Mouse (Mus musculus): Measurements from ENCODE around the gene Ccdc121. TPM values are rescaled to one million over a fixed set of nuclear protein-coding genes. Genes with fewer than 3 reads are reported as not detected.
"Not testable (repeated sequence)": the region's sequence is repeated elsewhere in the genome, so short reads cannot be mapped to it uniquely, and the experiment has no call there.

Ccdc121 gene
- polyA plus RNA-seq, 1 experiment from 2014 or later = 0.34 TPM

DNA sequence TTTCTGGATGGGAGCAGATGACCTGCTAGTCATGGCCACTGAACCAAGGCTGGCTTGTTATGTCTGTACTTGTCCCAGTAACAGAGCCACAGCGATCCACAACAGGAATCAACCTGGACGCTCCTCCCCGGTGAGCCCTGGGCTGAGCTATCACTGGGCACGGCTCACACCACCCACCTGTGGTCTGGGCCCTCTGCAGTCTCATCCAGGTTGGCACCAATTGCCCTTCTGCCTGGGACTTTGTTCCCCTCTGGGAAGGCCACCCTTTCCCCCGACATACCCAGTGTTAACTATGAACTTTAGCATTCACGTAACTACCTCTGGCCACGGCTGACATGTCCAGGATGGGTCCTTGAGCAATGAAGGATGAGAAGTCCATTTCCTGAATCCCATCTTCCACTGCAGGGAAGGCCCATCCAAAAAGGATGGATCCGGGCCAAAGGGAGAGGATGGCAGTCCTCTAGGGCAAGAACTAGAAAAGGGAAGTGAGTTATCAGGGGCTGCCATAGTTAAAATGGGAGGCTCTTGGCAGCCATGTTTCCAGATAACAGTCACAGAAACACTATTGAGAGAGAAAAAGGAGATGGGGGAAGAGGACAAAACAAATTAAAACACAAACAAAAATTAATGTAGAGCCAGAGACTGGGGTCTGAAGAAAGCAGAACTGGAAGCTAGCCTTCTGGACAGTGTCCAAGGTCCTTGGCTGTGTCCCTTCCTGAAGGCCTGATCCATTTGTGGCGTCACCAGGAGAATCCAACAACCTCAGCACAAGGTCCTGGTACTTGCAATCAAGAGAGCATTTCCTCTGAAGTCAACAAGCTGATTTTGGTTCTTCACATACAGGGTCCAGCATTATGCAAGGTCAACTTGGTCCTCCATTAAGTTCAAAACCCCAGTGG is 26.6 kb upstream of the Ccdc121 start:
- no peak for ATAC-seq (replicated peaks; ENCODE audit: insufficient number of reproducible peaks, insufficient read depth, low FRiP score, low read depth)
- Histone ChIP-seq H3K4me1 (replicated peaks) (peaks cover 14% of the 10 kb centered on the region), H3K27ac (no peak overlapping the region), H3K27me3 (no peaks in the 10 kb centered on the region), H3K4me3 (no peak overlapping the region), H3K9me3 (replicated peaks) (no peaks in the 10 kb centered on the region), H3K36me3 (no peaks in the 10 kb centered on the region), H3K9ac (no peak overlapping the region), H3K4me2 (no peak overlapping the region)
- 85% methylated on average over 9 of the region's 9 CpGs for WGBS

DNA sequence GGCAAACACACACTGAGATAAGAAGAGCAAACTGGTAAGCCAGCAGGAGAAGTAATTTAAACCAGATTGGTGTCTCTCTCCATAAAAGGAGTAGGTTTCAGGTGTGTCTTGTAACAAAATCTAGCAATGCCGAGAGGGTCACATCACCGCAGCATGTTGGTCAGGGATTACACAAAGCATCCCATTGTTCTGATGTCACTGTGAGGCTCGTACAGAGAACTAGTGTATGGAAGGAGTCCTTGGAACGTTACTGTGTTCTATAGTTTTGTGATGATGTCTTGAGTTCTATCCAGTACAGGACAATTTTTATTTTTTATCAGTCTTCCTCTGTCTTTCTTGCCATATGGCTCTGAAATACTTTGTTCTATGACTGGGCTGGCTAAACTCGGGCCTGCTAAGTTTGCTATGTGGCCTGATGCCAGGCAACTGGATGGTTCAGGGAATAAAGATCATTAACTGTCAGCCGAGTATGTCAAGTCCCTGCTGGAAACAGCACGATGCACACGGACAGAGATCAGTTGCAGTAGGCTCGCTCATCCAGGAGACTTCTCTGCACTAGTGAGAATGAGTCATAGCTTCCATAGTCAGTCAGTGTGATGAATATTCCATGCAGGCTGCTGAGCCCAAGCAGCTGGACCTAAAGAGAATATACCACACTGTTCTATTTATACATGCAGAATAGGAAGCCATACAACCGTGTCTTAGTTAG is 24.1 kb upstream of the Ccdc121 start:
- Histone ChIP-seq H3K4me1 (replicated peaks) (peaks cover 13% of the 10 kb centered on the region), H3K27ac (no peak overlapping the region), H3K4me2 (no peak overlapping the region), H3K9ac (no peak overlapping the region), H3K27me3 (no peaks in the 10 kb centered on the region), H3K9me3 (replicated peaks) (no peaks in the 10 kb centered on the region), H3K36me3 (no peaks in the 10 kb centered on the region), H3K4me3 (no peak overlapping the region)
- 37% methylated on average over 10 of the region's 10 CpGs for WGBS
- ATAC-seq (replicated peaks; ENCODE audit: insufficient number of reproducible peaks, insufficient read depth, low FRiP score, low read depth) = 0 out of 2 replicates have a peak, but pooled peaks have one; percentile 43

DNA sequence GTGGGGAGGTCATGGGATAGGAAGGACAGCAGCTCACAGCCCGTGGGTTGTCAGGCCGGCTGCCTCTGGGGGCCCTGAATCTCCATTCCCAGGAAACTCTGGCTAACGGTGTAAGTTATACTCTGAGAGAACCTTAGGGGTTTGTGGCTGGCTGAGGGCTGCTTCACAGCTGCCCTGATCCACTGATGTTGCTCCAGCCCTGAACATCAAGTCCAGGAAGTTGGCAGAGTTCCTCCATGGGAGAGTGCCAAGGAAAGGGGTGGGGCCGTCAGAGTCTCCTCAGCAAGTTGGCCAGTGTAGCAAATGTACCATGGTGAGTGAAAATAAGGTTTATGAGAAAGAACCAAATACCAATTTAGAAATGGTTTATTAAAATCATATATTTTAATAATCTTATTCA is 18.1 kb upstream of the Ccdc121 start:
- H3K27ac ChIP-seq = 0 out of 2 replicates have a peak overlapping the region, but pooled peaks have one; percentile 46
- no peaks in the 10 kb centered on the region for H3K36me3 ChIP-seq
- WGBS = 42% methylated on average over 4 of the region's 4 CpGs
- peaks cover 7% of the 10 kb centered on the region for H3K4me1 ChIP-seq (replicated peaks)
- H3K9me3 ChIP-seq (replicated peaks) = no peaks in the 10 kb centered on the region
- ATAC-seq (replicated peaks; ENCODE audit: insufficient number of reproducible peaks, insufficient read depth, low FRiP score, low read depth) = peak; percentile 53
- H3K27me3 ChIP-seq = no peaks in the 10 kb centered on the region
- no peak overlapping the region for H3K4me3 ChIP-seq
- no peak overlapping the region for H3K4me2 ChIP-seq
- H3K9ac ChIP-seq = no peak overlapping the region

- H3K4me1 ChIP-seq (replicated peaks) = peaks cover 4% of the 10 kb centered on the region
- H3K4me2 ChIP-seq = no peak overlapping the region
- no peaks in the 10 kb centered on the region for H3K27me3 ChIP-seq
- no peaks in the 10 kb centered on the region for H3K36me3 ChIP-seq
- ATAC-seq (replicated peaks; ENCODE audit: insufficient number of reproducible peaks, insufficient read depth, low FRiP score, low read depth) = no peak
- no peaks in the 10 kb centered on the region for H3K9me3 ChIP-seq (replicated peaks)
- no peak overlapping the region for H3K27ac ChIP-seq
- 60% methylated on average over 5 of the region's 5 CpGs for WGBS
- no peak overlapping the region for H3K4me3 ChIP-seq
- H3K9ac ChIP-seq = no peak overlapping the region
Observed at GRCm38 (mm10) chr1:181525996-181526395, 14.7 kb upstream of the Ccdc121 start.

- Histone ChIP-seq H3K27ac (no peak overlapping the region), H3K4me2 (no peak overlapping the region), H3K9ac (no peak overlapping the region), H3K36me3 (no peaks in the 10 kb centered on the region), H3K4me3 (no peak overlapping the region), H3K9me3 (replicated peaks) (no peaks in the 10 kb centered on the region), H3K27me3 (no peaks in the 10 kb centered on the region), H3K4me1 (replicated peaks) (no peaks in the 10 kb centered on the region)
- WGBS = 59% methylated on average over 5 of the region's 5 CpGs
- ATAC-seq (replicated peaks; ENCODE audit: insufficient number of reproducible peaks, insufficient read depth, low FRiP score, low read depth) = no peak
Observed at GRCm38 (mm10) chr1:181523831-181524230, 12.6 kb upstream of the Ccdc121 start.

GRCm38 (mm10) chr1:181521401-181522091 is 10.3 kb upstream of the Ccdc121 start:
- Histone ChIP-seq H3K4me1 (replicated peaks) (no peaks in the 10 kb centered on the region), H3K9me3 (replicated peaks) (no peaks in the 10 kb centered on the region), H3K4me2 (no peak overlapping the region), H3K27ac (no peak overlapping the region), H3K9ac (no peak overlapping the region), H3K27me3 (no peaks in the 10 kb centered on the region), H3K4me3 (no peak overlapping the region), H3K36me3 (no peaks in the 10 kb centered on the region)
- 69% methylated on average over 11 of the region's 11 CpGs for WGBS
- ATAC-seq (replicated peaks; ENCODE audit: insufficient number of reproducible peaks, insufficient read depth, low FRiP score, low read depth) = no peak

GRCm38 (mm10) chr1:181519137-181519536 is 7.9 kb upstream of the Ccdc121 start:
- Histone ChIP-seq H3K4me3 (no peak overlapping the region), H3K27me3 (no peaks in the 10 kb centered on the region), H3K9me3 (replicated peaks) (no peaks in the 10 kb centered on the region), H3K27ac (no peak overlapping the region), H3K9ac (no peak overlapping the region), H3K4me2 (no peak overlapping the region), H3K36me3 (no peaks in the 10 kb centered on the region), H3K4me1 (replicated peaks) (no peaks in the 10 kb centered on the region)
- no peak for ATAC-seq (replicated peaks; ENCODE audit: insufficient number of reproducible peaks, insufficient read depth, low FRiP score, low read depth)
- 76% methylated on average over 4 of the region's 4 CpGs for WGBS

DNA sequence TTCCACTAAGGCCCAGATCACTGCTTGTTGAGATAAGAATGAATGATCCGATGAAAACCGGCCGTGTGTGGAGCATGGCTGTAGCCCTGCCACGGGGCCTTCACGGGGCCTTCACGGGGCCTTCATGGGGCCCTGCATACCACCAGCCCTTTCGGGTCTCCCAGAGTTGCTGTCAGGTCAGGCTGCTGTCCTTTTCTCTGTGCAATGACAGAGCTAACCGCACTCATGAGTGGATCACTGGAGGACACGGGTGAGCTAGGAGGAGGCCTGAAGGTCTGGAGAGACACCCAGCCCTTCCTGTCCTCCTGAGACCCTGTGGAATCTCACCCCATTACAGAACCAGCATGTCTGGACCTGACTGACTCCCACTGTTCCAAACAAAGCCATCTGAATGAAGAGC is 6.8 kb upstream of the Ccdc121 start:
- Histone ChIP-seq H3K4me2 (no peak overlapping the region), H3K9ac (no peak overlapping the region), H3K9me3 (replicated peaks) (no peaks in the 10 kb centered on the region), H3K27ac (no peak overlapping the region), H3K36me3 (no peaks in the 10 kb centered on the region), H3K4me1 (replicated peaks) (no peaks in the 10 kb centered on the region), H3K27me3 (no peaks in the 10 kb centered on the region), H3K4me3 (no peak overlapping the region)
- no peak for ATAC-seq (replicated peaks; ENCODE audit: insufficient number of reproducible peaks, insufficient read depth, low FRiP score, low read depth)
- WGBS = 81% methylated on average over 9 of the region's 9 CpGs

DNA sequence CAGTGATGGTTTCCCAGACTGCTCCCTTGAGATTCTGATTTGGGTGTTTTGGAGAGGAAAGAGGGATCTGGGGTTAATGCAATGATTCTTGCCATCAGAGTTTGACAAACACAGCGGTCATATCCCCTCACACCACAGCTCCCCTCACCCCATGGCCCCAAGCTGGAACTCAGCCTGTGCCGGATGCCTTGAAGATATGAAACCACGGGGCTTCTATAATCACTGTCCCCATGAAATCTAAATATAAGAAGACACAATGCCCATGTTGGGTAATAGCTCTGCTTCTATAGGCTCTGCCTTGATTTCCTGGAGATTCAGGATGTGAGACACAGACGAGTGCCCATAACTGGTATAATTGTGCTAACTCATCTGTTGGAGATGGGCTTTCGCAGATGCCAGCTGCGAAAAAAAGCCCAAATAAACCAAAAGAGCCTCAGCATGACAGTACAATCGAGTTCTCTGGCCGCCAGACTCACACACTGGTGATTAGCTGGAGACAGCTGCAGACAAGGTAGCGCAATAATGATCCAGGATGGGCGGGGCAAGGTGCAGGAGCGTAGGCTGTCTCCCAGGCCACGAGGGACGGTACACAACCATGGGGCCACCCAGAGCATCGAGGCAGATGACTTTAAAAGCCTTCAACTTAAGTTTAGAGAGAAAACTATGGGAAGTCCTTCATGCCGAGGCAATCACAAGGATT is 1.3 kb upstream of the Ccdc121 start:
- Histone ChIP-seq H3K9me3 (replicated peaks) (no peaks in the 10 kb centered on the region), H3K4me2 (no peak overlapping the region), H3K4me1 (replicated peaks) (no peaks in the 10 kb centered on the region), H3K27ac (no peak overlapping the region), H3K36me3 (no peaks in the 10 kb centered on the region), H3K27me3 (no peaks in the 10 kb centered on the region), H3K4me3 (no peak overlapping the region), H3K9ac (no peak overlapping the region)
- 74% methylated on average over 15 of the region's 15 CpGs for WGBS
- ATAC-seq (replicated peaks; ENCODE audit: insufficient number of reproducible peaks, insufficient read depth, low FRiP score, low read depth) = no peak

- not testable (repeated sequence) for H3K9ac ChIP-seq; ATAC-seq (replicated peaks; ENCODE audit: insufficient number of reproducible peaks, insufficient read depth, low FRiP score, low read depth); H3K36me3 ChIP-seq; H3K4me3 ChIP-seq; H3K9me3 ChIP-seq (replicated peaks); H3K27ac ChIP-seq; H3K4me1 ChIP-seq (replicated peaks); H3K27me3 ChIP-seq
- 0 out of 2 replicates have a peak overlapping the region, but pooled peaks have one; percentile 19 for H3K4me2 ChIP-seq
- 51% methylated on average over 11 of the region's 11 CpGs for WGBS
Observed at GRCm38 (mm10) chr1:181510855-181511254, 396 bp downstream of the Ccdc121 start.

GRCm38 (mm10) chr1:181505367-181505766 is 5.9 kb downstream of the Ccdc121 start:
- 43% methylated on average over 8 of the region's 8 CpGs for WGBS
- no peak overlapping the region for H3K4me3 ChIP-seq
- no peak overlapping the region for H3K9ac ChIP-seq
- no peak overlapping the region for H3K27ac ChIP-seq
- H3K36me3 ChIP-seq = no peaks in the 10 kb centered on the region
- H3K9me3 ChIP-seq (replicated peaks) = no peaks in the 10 kb centered on the region
- H3K4me1 ChIP-seq (replicated peaks) = no peaks in the 10 kb centered on the region
- H3K27me3 ChIP-seq = no peaks in the 10 kb centered on the region
- no peak overlapping the region for H3K4me2 ChIP-seq
- ATAC-seq (replicated peaks; ENCODE audit: insufficient number of reproducible peaks, insufficient read depth, low FRiP score, low read depth) = peak; percentile 31; the same call in 1 of the 2 replicates

Data from heart, embryonic 15.5 days (tissue).